Mouse (Mus musculus) B cell, adult 2 months (primary cell): ENCODE data around the gene Cers6.

ENCODE experiments used
- DNase-seq, 2 experiments: peaks; one replicate each; pipeline ENCODE4 v3.0.0; 2022

Gene Cers6

DNA sequence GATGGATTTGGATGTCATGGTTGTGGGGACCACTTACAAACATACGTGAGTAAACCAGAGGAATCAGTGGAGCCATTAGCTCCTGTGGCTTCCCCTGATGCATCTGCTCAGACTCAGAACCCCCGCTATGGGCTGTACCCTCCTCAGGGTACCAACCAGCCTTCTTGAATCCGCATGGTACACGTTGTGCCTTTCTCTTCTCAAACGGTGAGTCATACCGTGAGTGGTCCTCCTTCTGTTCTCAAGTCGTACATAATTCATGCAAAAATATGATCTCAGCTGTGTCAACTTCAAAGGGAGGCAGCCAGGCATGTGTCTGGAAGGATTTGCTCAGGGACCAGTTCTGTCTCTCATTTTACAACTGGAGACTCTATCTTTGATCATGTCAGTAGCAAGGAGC, 23.3 kb downstream of the Cers6 start:
- DNase-seq: no peak

DNA sequence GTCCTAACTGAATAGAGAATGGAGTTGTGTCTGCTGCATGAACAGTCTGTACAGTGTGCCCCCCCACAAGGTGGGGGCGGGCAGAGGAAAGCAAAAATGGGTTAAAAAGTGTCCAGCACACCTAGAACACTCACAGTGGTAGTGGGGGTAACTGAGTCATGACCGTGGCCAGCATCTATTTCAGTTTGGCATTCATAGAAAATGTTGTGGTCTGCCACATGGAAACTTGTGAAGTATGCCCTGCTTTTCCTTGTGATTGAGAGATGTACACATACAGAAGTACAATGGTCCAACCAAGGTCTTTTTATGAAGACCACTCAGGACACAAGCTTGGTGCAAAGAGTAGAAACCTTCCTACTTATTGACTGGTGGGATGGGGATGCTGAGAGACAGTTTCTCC, 24.0 kb downstream of the Cers6 start:
- DNase-seq: no peak

DNA sequence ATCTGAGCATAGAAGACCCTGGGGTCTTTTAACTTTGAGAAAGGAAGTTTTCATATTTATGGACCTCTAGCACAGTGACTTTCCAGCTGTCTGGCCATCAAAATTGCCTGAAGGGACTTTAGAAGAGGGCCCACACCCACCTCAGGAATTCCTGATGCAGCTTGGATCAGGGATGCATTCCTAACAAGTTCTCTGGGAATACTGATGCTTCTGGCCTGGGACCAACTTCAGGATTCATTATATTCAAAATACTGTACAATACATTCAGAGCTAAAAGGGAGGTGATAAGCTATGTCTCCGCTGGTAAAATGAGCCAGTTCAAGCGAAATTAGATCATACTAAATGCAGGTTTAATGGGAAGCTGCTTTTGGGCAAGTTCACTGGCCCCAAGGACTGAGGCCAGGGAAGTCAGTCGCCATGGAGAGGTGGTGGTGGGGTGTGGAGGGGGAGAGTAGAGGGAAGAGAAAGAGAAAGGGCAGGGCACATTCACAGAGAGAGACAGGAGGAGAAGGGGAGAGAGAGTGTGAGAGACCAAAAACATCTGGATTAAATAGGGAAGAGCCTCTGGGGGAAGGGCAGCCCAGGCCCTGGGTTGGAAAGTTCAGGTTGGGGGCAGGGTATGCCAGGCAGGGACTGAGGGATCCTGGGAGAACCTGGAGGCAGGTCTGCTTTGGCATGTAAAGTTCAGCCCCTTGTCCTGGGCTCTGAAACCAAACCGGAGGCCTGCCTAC, 24.7 kb downstream of the Cers6 start:
- no peak for DNase-seq

DNA sequence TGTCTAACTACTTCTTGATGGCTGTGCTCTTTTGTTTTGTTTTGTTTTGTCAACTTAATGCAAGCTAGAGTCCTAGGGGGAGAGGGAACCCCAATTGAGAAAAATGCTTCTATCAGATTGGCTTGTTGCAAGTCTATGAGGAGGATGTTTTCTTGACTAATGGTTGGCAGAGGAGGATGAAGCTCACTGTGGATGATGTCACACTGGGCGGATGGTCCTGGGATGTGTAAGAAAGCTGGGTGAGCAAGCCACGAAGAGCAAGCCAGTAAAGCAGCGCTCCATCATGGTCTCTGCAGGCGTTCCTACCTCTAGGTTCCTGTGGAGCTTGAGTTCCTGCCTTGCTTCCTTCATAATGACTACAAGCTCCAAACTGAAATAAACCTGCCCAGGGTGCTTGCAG, 25.4 kb downstream of the Cers6 start:
- DNase-seq: no peak

DNA sequence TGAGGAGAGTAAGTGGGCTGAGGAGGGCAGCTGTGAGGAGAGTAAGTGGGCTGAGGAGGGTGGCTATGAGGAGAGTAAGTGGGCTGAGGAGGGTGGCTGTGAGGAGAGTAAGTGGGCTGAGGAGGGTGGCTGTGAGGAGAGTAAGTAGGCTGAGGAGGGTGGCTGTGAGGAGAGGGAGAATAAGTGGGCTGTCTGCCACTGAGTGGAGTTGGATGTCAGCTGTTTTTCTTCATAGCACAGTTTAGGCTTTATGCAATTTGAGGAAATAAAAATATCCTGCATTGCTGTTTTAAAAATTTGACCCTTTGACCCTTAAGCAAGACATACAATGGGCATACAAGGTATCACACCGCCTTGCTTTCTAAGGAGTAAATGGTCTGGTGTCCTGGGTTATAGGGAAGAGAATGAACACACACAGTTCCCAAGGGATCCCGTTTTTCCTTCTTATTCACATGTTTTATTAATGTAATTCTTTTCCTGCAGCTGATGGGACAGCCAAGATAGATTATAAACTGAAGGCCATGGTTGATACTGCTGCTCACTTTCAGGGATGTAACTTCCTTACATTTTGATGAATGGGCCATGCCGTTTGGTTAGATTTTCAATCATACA, 27.0 kb downstream of the Cers6 start:
- DNase-seq: no peak

DNA sequence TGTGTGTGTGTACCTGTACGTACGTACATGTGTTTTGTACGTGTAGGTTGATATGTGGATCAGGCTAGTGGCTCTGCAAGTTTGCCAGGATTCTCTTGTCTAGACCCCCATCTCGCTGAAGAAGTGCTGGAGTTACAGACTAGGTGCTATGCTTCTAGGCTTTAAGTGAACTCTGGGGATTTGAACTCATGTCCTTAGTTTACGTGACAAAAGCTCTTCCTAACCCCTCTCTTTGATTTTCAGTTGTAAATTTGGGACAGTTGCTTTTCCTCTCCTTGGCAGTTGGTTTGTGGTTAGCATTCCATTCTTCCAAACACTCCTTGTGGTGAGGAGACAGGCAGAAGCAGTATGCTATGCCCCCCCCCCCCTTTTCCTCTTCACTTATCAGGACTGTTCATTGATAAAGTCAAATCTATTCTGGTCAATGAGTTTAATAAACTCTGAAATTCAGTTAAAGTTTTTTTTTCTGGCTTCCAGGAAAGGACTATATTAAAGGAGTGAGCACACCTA, 28.5 kb downstream of the Cers6 start:
- no peak for DNase-seq

DNA sequence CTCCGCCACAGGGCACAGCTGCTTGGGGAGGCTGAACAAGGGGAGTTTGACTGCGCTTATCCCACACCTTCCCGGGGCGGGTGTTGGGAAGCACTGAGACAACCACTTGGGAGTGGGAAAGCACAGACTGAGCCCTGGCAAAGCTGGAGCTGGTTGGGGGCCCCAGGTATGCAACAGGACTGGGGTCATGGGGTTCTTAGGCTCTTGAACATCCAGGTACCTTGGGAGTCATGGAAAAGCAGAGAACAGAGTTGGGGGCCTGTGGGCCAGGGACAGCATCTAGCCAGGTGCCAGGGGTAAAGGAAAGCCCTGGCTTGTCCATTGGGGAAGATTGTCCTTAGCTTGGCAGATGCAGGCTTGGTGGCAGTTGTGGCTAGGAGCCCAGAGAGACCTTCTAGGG, 31.2 kb downstream of the Cers6 start:
- no peak for DNase-seq

DNA sequence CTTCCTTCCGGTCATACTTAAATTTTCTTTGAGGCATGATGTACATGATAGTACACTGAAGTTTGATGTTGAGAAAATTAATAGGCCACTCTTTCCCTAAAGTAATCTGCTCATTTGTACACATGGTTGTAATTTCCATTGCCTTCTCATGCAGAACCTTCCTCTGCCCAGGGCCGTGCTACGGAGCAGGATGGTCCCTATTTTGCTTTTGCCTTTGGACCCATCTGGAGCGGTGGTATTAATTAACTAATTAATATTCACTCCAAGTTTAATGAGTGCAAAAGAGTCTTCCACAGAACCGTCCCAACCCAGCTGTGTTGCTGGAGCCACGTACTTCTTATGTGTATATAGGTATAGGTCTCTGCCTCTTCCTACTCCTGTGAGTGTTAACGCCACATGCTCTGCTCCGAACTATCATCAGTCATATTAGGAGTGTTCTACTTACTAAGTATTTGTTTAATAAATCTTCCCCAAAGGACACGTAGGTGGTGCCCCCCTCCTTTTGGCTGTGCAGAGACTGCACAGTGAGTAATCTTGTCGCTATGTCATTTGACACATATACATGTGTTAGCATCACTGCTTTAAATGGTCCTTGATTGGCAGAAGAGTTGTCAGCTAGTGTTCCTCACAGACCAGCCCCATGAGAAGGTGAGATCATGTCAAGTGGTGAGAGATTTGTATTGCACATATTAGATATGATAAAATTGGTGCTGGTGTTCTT, 34.0 kb downstream of the Cers6 start:
- DNase-seq: no peak

DNA sequence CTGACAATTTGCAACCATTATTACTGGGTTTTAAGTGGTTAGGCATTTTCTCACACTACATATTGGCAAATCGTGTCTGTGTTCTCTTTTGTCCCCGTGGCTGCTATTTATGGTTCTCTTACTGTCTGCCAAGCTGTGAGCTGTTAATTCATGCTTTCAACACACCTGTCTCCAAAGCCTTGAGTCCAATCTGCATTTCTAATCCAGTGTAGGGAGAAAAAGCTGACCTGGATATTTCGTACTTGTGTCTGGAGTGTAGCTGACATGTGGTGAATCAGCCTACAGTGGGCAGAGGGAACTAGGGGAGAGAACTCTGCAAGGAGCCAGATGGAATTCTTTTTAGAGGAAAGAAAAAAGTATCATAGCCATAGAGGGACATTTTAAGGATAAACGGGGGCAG, 35.0 kb downstream of the Cers6 start:
- no peak for DNase-seq

DNA sequence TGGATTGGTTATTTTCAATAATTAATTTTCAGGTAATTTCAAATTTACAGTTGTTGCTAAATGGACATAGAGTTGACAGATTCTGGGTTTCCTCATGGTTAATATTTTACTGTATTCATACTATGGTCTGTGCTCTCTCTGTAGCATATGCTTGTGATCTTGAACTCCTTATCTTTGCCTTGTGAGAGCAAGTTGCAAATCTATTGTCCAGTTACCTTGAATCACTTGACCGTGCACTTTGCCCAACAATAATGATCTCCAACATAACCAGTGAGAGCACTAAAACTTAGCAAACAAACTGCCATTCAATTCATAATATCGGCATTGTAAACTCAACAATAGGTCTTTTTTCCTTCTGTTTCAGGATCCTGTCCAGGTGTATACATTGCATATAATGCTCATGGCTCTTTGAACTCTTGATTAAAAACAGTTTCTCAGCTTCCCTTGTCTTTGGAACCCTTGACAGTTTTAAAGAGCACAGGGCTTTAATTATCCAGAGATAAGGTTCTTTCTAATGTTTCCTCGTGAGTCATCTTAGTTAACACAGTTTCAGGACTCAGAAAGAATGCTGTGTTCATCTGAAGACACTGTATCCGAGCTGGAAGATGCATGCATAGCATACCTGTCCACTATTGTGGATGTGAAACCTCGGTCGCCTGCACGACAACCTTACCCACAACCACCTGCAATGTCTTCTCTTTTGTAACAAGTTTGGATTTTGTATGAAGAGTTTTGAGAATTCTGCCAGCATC, 38.7 kb downstream of the Cers6 start:
- no peak for DNase-seq

DNA sequence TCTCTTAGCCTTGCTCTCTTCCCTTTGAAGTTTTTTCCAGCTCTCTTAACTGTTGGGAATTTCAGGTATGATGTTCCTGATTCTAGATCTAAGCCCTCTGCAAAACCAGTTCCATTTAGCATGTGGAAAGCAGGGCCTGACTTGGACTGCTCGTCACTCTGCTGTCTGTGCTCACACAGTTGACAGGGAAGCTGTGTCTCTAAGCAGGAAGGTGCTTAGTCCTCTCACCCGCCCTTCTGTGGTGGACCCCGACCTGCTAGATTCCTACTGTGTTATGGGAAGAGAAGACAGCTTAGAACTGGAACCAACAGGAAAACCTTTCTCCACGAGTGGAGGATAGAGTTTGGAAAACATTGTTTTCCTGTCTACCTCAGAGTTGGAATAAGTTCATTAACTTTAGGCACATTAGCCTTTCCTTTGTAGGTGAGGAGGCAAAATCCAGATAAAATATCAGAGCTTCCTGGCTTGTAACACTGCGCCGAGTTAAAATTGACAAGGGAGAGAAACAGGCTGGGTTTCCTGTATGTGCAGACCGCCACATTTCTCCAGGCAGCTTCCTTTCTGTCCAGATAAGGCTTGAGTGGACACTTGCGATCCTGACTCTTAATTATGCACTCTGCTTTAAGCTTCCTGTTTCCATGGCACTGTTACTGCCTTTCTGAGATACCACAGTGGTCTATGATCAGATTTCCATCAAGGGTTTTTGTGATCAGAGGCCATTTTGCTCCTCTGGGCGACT, 39.6 kb downstream of the Cers6 start:
- no peak for DNase-seq

DNA sequence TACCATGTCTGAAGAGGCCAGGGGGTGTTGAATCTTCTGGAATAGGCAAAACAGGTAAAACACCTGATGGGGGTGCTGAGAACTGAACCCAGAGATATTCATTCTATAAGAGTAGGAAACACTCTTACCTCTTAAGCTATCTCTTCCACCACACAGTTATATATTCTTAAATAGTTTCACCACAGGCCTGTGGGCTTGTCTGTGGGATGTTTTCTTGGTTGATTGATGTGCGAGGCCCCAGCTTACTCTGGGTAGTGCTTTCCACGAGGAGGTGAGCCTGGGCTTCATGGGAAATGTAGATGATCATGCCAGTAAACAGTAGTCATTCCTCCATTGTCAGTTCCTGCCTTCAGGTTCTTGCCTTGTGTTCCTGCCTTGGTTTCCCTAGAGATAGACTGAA, 40.5 kb downstream of the Cers6 start:
- no peak for DNase-seq

DNA sequence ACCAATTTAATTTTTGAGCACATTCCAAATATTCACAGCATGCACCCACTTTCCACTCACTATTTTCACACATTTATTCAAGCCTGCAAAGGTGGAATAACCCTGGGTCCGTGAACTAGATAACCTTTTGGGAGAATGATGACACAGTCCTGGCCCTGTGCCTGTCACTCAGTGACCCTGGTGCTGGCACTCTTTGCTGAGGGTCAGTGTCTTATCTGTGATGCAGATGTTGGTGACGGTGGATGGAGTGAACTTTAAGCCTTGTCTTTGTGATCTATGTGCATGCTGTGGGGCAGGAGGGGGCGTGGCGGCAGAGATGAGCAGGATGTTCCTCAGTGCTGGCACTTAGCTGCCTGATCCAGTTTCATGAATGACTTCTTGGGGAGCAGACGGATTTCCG, 41.3 kb downstream of the Cers6 start:
- no peak for DNase-seq

DNA sequence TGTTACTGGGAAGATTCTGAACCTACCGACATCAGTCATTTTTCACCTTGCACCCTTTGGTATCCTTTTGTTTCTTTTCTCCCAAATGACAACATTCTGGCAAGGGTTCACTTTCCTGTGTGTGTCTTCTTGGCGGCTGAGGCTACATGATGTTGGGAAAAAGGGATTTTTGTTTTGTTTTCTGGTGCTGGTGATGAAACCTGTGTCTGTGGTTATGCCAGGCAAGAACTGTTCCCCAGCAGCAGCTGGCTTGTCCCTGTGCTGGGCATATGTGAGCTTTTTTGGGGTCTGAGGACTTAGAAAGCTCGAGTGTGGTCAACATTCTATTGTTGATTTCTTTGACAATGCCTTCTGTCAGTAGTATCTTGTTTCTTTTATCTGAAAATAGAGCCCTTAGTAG, 45.7 kb downstream of the Cers6 start:
- DNase-seq: no peak

DNA sequence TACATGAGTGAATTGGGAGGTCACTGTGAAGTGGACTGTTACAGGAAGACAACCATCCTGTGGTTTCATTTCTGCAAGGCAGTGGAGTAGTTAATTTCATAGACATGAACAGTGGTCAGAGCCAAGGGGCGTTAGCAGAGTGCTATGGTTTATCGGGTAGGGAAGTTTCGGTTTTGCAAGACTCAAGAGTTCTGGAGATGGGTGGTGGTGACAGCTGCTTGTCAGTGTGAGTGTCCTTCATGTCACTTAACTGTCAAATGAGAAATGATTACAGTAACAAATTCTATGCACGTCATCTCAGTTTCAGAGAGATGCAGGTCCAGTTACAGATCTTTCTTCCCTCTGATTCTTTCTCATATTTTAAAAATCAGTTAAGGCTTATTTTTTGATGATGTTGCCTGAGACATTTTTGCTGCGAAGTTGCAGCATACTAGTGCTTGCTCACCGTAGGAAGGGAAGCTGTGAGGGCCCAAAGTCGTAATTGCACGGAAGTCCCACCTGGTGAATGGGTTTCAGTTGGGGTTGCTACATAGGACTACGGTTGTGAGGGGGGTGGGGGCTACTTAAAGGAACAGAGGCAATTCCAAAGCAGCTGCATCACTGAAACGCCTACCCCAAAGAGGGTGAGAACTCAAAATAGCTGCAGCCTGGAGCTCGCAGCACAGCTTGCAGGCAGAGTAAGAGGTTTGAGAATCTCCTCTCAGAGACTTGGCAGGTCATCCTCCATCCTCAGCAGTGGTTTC, 46.7 kb downstream of the Cers6 start:
- peak; percentile 31 to 37 for DNase-seq

DNA sequence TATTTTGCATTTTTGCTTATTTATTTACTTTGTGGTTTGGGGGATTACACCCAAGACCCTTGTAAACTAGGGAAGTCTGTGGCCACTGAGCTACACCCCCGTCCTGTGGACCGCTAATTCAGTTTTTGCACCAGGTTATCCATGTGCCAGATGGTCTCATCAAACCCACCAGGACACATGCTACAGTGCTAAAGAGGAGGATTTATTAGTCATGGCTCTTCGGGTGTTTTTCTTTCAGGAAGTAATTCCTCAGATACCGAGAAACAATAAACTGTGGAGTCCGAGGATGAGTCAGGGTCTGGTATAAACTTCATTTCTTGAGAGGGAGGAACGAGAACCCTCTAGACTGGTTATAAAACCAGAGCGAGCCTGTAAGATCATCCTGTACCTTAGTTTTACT, 49.5 kb downstream of the Cers6 start:
- DNase-seq: no peak

DNA sequence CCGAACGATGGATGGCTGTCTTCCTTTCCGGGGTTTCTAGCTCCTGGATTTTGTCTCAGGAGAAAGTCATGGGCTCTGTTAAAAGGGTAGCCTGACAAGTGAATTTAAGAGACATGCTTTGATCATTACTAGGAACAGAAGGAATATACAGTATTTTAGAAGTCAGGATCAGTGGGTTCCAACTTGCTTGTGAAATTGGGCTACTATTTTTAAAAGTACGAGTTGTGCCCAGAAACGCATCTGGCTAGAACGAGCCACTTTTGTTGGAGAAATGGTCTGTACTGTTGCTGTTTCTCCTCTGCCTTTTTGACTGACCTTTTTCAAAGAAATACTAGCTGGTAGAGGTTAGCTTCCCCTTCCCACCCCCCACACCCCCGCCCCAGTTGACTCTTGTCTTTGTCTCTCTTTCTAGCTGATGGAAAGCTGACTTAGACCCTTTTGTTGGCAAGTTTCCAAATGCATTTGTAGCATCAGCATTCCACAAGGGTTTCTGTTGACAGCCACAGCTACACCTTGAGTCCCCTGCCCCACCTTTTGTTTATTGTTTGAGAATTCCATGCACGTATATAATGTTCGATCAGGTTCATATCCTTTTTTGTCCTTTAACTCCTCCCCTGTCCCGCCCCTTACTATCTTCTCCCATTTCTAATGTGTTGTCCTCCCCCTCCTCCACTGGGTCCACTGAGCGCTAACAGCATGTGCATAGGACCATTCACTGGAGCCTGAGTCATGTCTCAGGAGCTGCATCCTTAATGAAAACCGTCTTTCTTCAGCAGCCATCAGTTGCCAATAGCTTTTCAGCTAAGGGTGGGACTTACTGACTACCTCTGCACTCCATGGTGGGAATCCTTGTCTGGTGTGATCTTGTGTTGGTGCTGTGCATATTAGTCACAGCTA, 50.6 kb downstream of the Cers6 start:
- DNase-seq: no peak

DNA sequence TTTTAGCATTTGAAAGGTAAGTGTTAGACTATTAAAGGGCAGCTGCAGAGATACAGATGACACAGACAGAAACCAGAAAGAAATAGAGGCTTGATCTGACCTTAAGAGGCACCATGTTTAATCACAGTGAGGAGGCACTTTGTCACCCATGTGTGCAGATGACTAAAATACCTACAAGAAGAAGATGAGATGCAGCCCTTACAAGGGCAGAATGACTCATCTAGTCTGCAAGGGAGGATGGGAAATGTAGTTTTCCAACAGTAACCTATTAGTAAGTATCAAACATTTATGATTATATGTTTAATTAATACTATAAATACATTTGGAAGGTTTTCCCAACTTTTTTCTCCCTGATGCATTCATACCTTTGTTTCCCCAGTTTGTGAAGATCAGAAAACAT, 54.5 kb downstream of the Cers6 start:
- no peak for DNase-seq

DNA sequence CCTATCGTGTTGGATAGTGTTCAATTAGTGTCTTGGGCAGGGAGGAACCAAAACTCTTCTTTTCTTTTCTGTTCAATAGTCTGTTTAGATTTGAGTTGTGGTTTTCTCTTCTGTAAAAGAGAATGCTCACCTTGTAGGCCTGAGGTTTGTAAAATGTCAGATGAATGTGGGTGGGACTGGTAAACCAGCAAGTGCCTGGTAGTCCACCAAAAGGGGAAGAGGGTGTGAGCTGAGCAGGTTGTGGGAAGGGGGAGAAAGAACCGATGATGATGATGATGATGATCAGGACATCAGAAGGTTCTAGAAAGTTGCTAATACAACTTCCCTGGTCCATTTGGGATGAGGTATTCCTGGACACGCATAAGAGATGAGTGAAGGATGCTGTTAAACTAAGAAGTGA, 55.1 kb downstream of the Cers6 start:
- no peak for DNase-seq

DNA sequence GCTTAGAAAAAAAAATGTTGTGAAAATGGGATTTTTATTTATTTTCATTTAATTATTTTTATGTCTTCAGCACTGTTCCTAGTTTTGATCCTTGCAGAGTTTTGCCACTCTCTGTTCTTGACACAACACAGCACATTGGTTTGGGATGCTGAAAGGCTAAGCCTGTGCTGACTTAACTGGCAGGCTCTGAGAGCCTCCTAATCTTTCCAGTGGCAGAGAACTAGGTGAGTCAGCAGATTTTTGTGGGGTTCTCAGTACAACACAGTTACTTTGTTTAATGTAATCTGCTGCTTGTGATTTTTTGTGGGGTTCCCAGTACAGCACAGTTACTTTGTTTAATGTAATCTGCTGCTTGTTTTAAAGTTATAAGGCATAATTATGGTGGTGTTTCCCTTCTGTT, 55.8 kb downstream of the Cers6 start:
- no peak for DNase-seq

DNA sequence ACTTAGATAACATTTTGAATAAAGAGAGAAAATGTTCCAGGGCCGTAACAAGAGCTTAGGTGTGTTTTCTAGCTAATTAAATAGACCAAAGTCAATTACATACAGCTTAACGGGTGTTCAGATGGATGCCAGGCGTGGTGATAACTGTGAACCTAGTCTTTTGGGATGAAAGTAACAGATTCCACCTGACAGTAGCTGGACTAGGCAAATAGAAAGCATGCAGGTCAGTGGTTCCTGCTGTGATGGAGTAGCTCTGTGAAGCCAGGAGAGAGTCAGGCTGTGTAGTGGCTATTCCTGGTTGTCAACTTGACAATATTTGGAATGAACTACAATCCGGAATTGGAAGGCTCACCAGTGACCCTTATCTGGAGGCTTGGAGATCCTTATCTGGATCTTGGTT, 56.3 kb downstream of the Cers6 start:
- DNase-seq: no peak
